Mouse (Mus musculus) macrophage (primary cell): ENCODE results near the gene Tekt3. TPM values are rescaled to one million over a fixed set of nuclear protein-coding genes. Genes with fewer than 3 reads are reported as not detected.

Experiments used
- H3K27ac ChIP-seq: fragments of 350-480 bp; formaldehyde crosslinking; 2 replicates; pipeline ENCODE4 v1.9.0; 2021
- H3K36me3 ChIP-seq: fragments of 350-480 bp; formaldehyde crosslinking; 2 replicates; pipeline ENCODE4 v1.9.0; 2021; ENCODE audit errors: inconsistent target
- H3K4me3 ChIP-seq: fragments of 350-480 bp; formaldehyde crosslinking; 2 replicates; pipeline ENCODE4 v1.9.0; 2021; ENCODE audit errors: inconsistent target
- H3K79me2 ChIP-seq: fragments of 350-480 bp; formaldehyde crosslinking; 2 replicates; pipeline ENCODE4 v1.9.0; 2021; ENCODE audit errors: inconsistent target
- WGBS: methylation state at CpG from one replicate; pipeline ENCODE4 v1.1.7; 2026; ENCODE audit warnings: inconsistent platforms; ENCODE audit not compliant: missing documents; 5-methylcytosine and 5-hydroxymethylcytosine counted together
- polyA plus RNA-seq: library from polyadenylated mRNA; stranded (reverse); fragments of 250-400 nt; gene quantifications from 3 replicates; pipeline ENCODE4 v1.2.4, GENCODE M21; 2018; ENCODE audit warnings: inconsistent platforms

Tekt3 gene
- polyA plus RNA-seq, 1 experiment from 2014 or later = not detected

DNA sequence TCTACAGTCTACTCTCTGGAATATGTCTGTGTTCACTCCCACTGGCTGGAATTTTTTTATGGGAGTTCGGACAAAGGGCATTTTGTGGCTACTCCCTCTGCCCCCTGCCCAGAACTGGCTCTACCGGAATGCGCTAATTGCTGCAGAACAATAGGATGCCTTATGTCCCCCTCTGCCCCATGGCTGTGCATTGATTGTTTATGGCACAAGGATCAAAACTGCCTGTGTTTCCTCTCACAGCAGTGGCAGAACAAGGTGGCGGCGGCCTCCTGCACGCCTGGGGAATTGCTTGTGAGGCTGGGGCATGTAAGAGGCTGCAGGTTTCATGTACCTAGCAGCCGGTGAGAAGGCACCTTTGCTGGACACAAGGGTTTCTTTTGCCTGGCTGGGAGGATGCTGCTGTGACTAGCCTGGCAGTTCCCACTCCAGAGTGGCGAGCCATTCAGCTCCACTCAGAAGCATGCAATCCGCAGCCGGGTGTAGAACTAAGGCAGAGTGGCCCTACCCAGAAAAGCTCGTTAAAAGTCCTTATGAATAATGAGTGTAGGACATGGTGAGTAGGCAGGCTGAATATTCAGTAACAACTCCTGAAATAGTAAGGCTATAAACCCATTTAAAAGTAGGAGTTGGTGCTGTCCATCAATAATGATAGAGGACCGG lies 21.3 kb upstream of the Tekt3 start:
- no peak overlapping the region for H3K4me3 ChIP-seq
- 94% methylated on average over 12 of the region's 12 CpGs for WGBS
- H3K79me2 ChIP-seq = no peaks in the 10 kb centered on the region
- no peak overlapping the region for H3K27ac ChIP-seq
- H3K36me3 ChIP-seq = no peaks in the 10 kb centered on the region

GRCm38 (mm10) chr11:63045771-63046170 lies 15.7 kb upstream of the Tekt3 start:
- H3K4me3 ChIP-seq = no peak overlapping the region
- no peaks in the 10 kb centered on the region for H3K36me3 ChIP-seq
- H3K79me2 ChIP-seq = no peaks in the 10 kb centered on the region
- WGBS = 60% methylated on average over 3 of the region's 3 CpGs
- H3K27ac ChIP-seq = peak overlapping the region; percentile 100

DNA sequence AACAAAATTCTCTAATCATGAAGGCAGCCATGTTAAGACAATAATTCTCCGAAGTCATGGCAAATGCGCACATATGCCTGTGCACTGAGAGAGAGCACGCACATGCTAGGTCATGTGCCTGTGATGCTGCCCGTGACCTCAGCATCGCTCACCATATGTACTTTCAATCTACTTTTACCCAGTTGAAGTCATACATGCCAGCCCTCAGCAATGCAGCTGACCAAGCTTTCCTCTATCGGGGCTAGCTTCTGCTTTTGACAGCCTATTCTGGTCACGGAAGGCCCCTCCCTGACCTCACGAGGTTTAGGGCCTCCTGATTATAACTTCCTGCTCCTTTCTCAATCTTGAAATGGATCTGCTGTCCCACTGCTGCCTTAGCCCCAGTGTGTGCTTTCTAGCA lies 15.1 kb upstream of the Tekt3 start:
- 11% methylated on average over 8 of the region's 8 CpGs for WGBS
- H3K4me3 ChIP-seq = no peak overlapping the region
- H3K27ac ChIP-seq = peak overlapping the region; percentile 100
- H3K36me3 ChIP-seq = no peaks in the 10 kb centered on the region
- H3K79me2 ChIP-seq = no peaks in the 10 kb centered on the region

DNA sequence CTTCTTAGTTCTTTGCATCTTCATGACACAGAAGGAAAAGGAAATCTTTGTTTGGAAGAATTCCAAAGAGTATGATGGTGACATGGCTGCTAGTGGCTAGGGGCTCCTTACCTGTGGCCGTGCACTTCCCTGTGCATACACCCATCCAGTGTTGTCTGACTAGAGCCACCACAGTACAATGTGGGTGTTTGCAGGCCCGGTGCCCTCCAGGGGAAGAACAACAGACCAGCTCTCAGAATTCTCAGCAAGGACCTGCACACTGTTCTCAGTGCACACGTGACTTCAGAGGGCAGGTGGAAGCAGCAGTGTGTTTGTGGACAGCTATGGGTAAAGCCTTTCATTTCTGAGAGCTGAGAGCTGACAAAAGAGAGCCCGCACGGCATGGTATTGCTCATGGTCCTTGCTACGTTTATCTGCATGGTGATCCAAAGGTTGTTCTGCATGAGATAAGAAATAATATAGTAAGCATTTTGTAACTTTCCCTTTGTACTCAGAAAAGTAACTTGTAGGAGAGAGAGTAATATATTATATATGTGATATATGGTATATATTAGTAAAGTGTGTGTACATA lies 11.0 kb upstream of the Tekt3 start:
- Histone ChIP-seq H3K36me3 (no peaks in the 10 kb centered on the region), H3K4me3 (no peak overlapping the region), H3K27ac (peak overlapping the region; percentile 97), H3K79me2 (peaks cover 7% of the 10 kb centered on the region; the same call in 1 of the 2 replicates)
- WGBS = 94% methylated on average over 6 of the region's 6 CpGs

DNA sequence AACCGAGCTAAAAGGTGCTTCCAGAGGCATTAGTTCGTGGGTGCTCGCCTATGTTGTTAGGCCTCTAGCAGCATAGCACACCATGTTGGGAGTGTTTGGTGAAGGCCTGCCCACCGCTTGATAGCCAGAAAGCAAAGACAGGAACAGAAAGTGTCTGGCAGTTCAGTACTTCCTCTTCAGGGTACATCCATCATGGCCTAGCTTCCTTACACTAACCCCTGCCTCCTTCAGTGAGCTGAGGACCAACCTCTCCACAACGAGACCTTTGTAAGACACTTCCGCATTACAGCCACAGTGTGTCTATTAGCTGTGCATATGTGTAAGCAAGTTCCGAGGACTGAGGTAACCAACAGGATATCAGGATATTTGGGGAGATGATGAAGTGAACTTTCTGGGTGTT lies 10.4 kb upstream of the Tekt3 start:
- WGBS = 19% methylated on average over 7 of the region's 7 CpGs
- Histone ChIP-seq H3K4me3 (peak overlapping the region; percentile 18; the same call in 1 of the 2 replicates), H3K27ac (peak overlapping the region; percentile 97), H3K79me2 (peaks cover 7% of the 10 kb centered on the region; the same call in 1 of the 2 replicates), H3K36me3 (no peaks in the 10 kb centered on the region)

DNA sequence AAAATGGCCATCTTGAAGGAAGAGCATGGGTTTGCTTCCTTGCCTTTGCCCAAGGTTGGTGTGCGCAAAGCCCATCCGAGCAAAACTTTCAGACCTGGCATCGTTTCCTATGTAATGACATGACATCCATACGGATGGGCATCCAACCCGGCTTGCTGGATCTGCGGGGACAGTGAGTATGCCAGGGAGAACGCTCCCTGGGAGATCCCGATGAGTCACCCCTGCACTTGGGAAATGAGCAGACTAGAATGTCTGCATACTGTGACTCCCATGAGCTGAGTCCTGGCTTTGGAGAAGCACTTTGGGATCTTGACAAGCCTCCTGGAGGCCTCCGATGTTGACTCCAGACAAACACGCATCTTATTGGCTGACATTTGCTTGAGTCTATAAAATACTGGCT lies 9.5 kb upstream of the Tekt3 start:
- Histone ChIP-seq H3K4me3 (no peak overlapping the region), H3K27ac (peak overlapping the region; percentile 97)
- WGBS = 93% methylated on average over 10 of the region's 10 CpGs

GRCm38 (mm10) chr11:63055596-63055995 lies 5.9 kb upstream of the Tekt3 start:
- Histone ChIP-seq H3K27ac (no peak overlapping the region), H3K4me3 (no peak overlapping the region), H3K36me3 (no peaks in the 10 kb centered on the region), H3K79me2 (peaks cover 7% of the 10 kb centered on the region; the same call in 1 of the 2 replicates)
- WGBS = 94% methylated on average over 7 of the region's 7 CpGs

More for the DNA sequence above, 9.5 kb upstream of the Tekt3 start:
- Histone ChIP-seq H3K79me2 (peaks cover 7% of the 10 kb centered on the region; the same call in 1 of the 2 replicates), H3K36me3 (no peaks in the 10 kb centered on the region)

DNA sequence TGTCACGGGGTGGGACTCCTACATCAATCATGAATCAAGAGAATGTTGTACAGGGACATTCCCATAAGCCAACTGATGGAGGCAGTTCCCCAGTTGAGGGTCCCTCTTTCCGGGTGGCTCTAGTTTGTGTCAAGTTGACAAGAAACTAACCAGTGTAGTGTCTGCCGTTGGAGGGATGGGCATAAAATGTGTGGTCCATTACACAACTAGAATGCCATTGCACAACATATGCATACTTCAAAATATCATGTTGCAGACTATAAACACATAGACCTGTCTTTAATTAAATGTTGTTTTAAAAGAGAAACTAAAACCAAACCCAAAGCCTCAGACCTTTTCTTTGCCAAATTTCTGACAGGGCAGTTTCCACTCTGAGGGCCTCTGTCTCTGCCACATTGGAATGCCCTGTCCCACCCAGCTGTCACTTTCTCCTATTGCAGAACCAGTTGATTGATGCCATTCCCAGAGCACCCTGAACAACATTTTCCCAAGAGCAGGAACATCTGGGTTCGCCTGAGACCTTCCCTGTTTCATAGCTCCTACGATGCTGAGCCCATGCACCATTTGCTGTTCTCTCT lies 3.0 kb upstream of the Tekt3 start:
- Histone ChIP-seq H3K79me2 (no peaks in the 10 kb centered on the region), H3K27ac (0 out of 2 replicates have a peak overlapping the region, but pooled peaks have one; percentile 10), H3K4me3 (no peak overlapping the region), H3K36me3 (no peaks in the 10 kb centered on the region)
- WGBS = 71% methylated on average over 5 of the region's 5 CpGs

- Histone ChIP-seq H3K79me2 (no peaks in the 10 kb centered on the region), H3K4me3 (no peak overlapping the region), H3K36me3 (no peaks in the 10 kb centered on the region), H3K27ac (peak overlapping the region; percentile 54)
- WGBS = 7% methylated on average over 1 of the region's 1 CpGs
Observed at GRCm38 (mm10) chr11:63059911-63060310, 1.5 kb upstream of the Tekt3 start.

DNA sequence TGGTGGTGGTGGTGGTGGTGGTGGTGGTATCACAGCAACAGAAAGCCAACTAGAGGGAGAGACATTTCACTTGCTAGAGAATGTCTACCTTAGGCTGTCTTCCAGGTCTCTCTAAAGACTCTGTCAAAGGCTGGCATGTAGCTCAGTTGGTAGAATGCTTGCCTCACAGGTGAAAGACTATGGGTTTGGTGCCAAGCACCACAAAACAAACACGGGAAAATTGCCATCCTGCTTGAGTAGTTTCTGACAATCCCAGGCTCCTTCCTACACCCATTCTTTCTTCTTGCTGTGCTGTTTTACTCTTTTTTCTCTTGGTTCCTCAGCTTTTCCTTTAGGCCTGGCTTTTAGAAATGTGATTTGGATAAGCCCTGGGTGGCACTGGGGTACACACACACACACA lies 5.1 kb downstream of the Tekt3 start:
- H3K36me3 ChIP-seq = no peaks in the 10 kb centered on the region
- WGBS = 53% methylated on average over 1 of the region's 1 CpGs

DNA sequence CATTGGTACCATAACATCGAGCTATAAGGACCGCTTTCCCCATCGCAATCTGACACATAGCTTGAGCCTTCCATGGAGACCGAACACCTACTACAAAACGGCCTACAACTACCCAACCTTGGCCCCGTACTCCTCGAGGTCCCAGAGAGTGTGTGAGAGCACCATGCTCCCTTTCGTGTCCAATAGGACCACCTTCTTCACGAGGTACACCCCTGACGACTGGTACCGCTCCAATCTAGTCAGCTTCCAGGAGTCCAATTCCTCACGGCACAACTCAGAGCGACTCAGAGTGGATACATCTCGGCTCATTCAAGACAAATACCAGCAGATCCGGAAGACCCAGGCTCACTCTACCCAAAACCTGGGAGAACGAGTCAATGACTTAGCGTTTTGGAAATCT lies 8.6 kb downstream of the Tekt3 start:
- Histone ChIP-seq H3K79me2 (no peaks in the 10 kb centered on the region), H3K4me3 (no peak overlapping the region), H3K36me3 (no peaks in the 10 kb centered on the region), H3K27ac (no peak overlapping the region)
- 95% methylated on average over 17 of the region's 17 CpGs for WGBS

More for the DNA sequence above, 5.1 kb downstream of the Tekt3 start:
- Histone ChIP-seq H3K4me3 (no peak overlapping the region), H3K27ac (no peak overlapping the region), H3K79me2 (no peaks in the 10 kb centered on the region)

- Histone ChIP-seq H3K4me3 (no peak overlapping the region), H3K27ac (no peak overlapping the region), H3K36me3 (no peaks in the 10 kb centered on the region), H3K79me2 (no peaks in the 10 kb centered on the region)
- WGBS = 86% methylated on average over 3 of the region's 3 CpGs
Observed at GRCm38 (mm10) chr11:63084536-63084935, 23.1 kb downstream of the Tekt3 start.

DNA sequence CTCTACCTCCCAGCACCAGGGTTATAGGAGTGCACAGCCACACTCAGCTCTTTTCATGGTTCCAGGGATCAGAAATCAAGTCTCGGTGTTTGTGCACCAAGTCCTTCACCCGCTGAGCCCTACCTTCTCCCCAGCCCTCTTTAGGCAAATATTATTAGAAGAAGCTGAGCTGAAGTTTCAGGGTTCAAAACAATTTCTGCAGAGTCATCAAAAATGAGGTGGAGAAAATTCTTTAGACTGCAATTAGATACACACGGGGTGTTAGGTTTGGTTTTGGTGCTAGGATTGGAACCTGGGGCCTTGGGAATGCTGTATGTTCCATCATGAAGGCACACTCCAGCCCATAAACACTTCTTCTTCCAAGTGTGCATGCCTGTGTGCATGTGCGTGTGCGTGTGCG lies 27.2 kb downstream of the Tekt3 start:
- no peaks in the 10 kb centered on the region for H3K36me3 ChIP-seq
- H3K4me3 ChIP-seq = no peak overlapping the region
- no peak overlapping the region for H3K27ac ChIP-seq
- H3K79me2 ChIP-seq = no peaks in the 10 kb centered on the region
- 90% methylated on average over 6 of the region's 6 CpGs for WGBS

DNA sequence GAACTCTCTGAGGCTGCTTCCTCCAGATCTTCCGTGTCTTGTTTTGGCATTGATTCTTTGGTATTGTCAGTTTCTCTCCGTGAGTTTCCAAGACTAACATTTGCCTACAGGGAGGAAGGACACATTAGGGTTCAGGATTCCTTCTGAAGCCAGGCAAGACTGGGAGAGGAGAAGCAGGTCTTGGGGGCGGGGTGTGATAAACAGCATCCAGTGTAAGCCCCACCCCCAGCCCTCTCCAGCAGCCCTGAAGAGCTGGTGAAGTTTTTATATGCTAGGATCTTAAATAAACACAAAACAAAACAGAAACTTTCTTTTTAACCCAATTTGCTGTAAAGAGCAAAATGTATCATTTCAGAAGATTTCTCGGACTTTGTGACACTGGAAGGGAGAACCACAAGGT lies 28.8 kb downstream of the Tekt3 start:
- Histone ChIP-seq H3K79me2 (no peaks in the 10 kb centered on the region), H3K27ac (no peak overlapping the region), H3K4me3 (no peak overlapping the region), H3K36me3 (no peaks in the 10 kb centered on the region)
- 70% methylated on average over 4 of the region's 4 CpGs for WGBS

GRCm38 (mm10) chr11:63090986-63091385 lies 29.5 kb downstream of the Tekt3 start:
- Histone ChIP-seq H3K27ac (no peak overlapping the region), H3K79me2 (no peaks in the 10 kb centered on the region), H3K36me3 (no peaks in the 10 kb centered on the region), H3K4me3 (no peak overlapping the region)
- 83% methylated on average over 5 of the region's 6 CpGs for WGBS
